Mouse (Mus musculus) heart, embryonic 16.5 days (tissue): Measurements from ENCODE around the gene Pex6. TPM values are rescaled to one million over a fixed set of nuclear protein-coding genes. Genes with fewer than 3 reads are reported as not detected.
"Not testable (repeated sequence)": the region's sequence is repeated elsewhere in the genome, so short reads cannot be mapped to it uniquely, and the experiment has no call there.

Experiments used
- ATAC-seq: fragments of 200-750 bp; cut with Nextera tagmentation; replicated peaks from 2 replicates; pipeline ENCODE4 v1.8.0; 2017; ENCODE audit warnings: moderate number of reproducible peaks; ENCODE audit not compliant: insufficient read depth, low FRiP score; ENCODE audit errors: extremely low read depth
- H3K27ac ChIP-seq: fragments of 300-500 bp; sonication (generic); 2 replicates; pipeline ENCODE4 v1.5.1; 2014; ENCODE audit warnings: mild to moderate bottlenecking, low read length, control low read depth, moderate library complexity
- H3K27me3 ChIP-seq: fragments of 300-500 bp; sonication (generic); 2 replicates; pipeline ENCODE4 v1.6.1; 2014; ENCODE audit warnings: low read length, mixed read lengths; ENCODE audit not compliant: control insufficient read depth, insufficient read depth
- H3K36me3 ChIP-seq: fragments of 300-500 bp; sonication (generic); 2 replicates; pipeline ENCODE4 v1.6.1; 2014; ENCODE audit not compliant: control insufficient read depth, insufficient read depth
- H3K4me1 ChIP-seq: fragments of 300-500 bp; sonication (generic); 2 replicates; pipeline ENCODE4 v1.6.1; 2014; ENCODE audit warnings: low read length, mixed read lengths; ENCODE audit not compliant: control insufficient read depth, insufficient read depth
- H3K4me2 ChIP-seq: fragments of 300-500 bp; sonication (generic); 2 replicates; pipeline ENCODE4 v1.6.1; 2014; ENCODE audit warnings: low read depth, mild to moderate bottlenecking, control low read depth, low read length
- H3K4me3 ChIP-seq: fragments of 300-500 bp; sonication (generic); 2 replicates; pipeline ENCODE4 v1.5.1; 2014; ENCODE audit warnings: mild to moderate bottlenecking, control low read depth, low read length
- H3K9ac ChIP-seq: fragments of 300-500 bp; sonication (generic); 2 replicates; pipeline ENCODE4 v1.6.1; 2014; ENCODE audit warnings: low read length, control low read depth
- H3K9me3 ChIP-seq: fragments of 300-500 bp; sonication (generic); replicated peaks from 2 replicates; pipeline ENCODE4 v1.6.1; 2016; ENCODE audit warnings: low read length; ENCODE audit not compliant: control insufficient read depth
- WGBS: fragments of 180-500 bp; shearing (Covaris S2); extraction: QIAGEN DNeasy Blood & Tissue Kit; methylation state at CpG from one replicate; pipeline ENCODE4 v1.1.7; 2014; 5-methylcytosine and 5-hydroxymethylcytosine counted together
- polyA plus RNA-seq: library from polyadenylated mRNA; unstranded; fragments of >200 nt; fragmentation: Nextera tagmentation; extraction: Ambion mirVana; gene quantifications from 2 replicates; pipeline ENCODE4 v1.2.1, GENCODE M21; 2015

The Pex6 gene
- polyA plus RNA-seq, 1 experiment from 2014 or later, result 13.3 TPM

DNA sequence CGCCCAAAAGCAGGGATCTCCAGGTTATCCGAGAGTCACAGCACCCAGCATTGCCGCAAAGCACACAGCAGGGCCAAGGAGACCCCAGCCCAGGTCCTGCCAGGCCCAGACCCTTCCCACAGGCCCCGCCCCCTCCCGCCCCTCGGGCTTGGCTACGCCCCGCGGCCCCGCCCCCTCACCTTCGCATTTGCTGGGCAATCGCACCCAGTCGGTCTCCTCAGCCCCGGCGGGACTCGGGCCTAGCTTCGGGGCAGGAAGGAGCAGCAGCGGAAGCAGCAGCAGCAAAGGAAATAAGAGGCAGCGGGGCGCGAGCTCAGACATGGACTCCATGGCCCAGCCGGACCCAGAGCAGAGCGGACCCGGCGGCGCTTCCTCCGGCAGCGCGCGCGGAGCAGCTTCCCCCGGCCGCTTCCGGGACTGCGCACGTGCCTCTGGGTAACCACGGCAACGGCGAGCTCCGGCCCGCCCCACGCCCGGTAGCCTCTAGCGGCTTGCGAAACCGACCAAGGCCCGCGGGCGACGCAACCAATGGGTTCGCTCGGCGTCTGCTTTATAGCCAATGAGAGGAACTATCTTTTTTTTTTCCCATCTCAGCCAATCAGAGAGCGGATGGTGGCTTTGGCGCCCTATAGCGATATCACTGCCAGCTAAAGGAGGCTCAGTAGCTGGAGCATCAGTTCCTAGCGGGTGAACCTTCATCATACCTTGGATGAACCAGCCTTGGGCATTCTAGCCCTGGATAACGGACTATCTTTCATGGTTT lies 40.7 kb downstream of the Pex6 start, which contains the start of gene Cnpy3:
TSS of gene Cnpy3 (minus strand) at position 421 of the 763 bp plus-strand sequence.
- peak; percentile 99 for ATAC-seq
- WGBS, result under 1% methylated on average over 57 of the region's 58 CpGs
- peak within 1 kb of the TSS; percentile 69 for H3K4me2 ChIP-seq
- peak within 1 kb of the TSS; percentile 84 for H3K9ac ChIP-seq
- peaks cover 9% of the 10 kb centered on the region for H3K4me1 ChIP-seq
- H3K36me3 ChIP-seq, result no peaks in the 10 kb centered on the region
- H3K9me3 ChIP-seq, result no peaks in the 10 kb centered on the region
- H3K27me3 ChIP-seq, result no peaks in the 10 kb centered on the region
- H3K27ac ChIP-seq, result peak within 1 kb of the TSS; percentile 90
- peak within 1 kb of the TSS; percentile 88 for H3K4me3 ChIP-seq

DNA sequence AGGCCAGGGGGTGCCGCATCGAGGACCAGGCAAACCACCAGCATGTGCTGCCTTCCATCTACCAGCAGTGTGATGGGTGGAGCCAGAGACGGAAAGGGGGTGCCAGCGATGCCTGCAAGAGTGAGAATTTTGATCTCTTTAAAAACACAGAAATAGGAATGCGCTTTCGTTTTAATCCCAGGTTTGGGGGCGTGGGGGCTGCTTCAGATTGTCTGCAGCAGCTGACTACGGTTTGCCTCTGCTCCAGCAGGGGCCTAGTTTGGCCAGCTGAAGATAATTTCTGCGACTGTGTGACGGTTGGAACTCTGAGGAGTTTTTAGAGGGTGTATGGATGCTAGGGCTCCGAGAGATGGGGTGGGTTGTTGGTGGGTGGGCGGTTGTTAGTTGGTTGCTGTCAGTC lies 47.5 kb downstream of the Pex6 start:
- 77% methylated on average over 12 of the region's 12 CpGs for WGBS
- Histone ChIP-seq H3K9me3 (no peaks in the 10 kb centered on the region), H3K4me3 (no peak overlapping the region), H3K9ac (no peak overlapping the region), H3K4me2 (no peak overlapping the region), H3K27me3 (no peaks in the 10 kb centered on the region), H3K36me3 (no peaks in the 10 kb centered on the region), H3K27ac (no peak overlapping the region), H3K4me1 (no peaks in the 10 kb centered on the region)
- no peak for ATAC-seq

DNA sequence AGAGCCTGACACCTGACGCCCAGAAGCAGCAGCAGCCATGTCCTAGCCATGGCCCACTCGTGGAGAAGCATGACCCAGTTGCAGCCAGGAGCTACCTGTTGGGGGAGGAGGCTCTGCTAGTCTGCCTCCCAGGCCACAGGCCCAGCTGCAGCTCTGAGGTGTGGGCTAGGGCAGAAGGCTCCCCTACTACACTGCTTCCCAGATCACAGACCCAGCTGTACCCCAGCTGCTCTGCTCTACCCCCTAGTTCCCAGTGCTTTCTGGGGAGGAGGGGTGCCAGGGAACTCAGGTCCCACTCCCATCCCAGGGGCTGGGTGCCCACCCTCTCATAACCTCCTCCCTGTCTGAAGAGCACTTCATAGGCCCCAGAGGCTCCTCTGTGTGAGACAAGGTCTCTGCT lies 52.3 kb downstream of the Pex6 start, which contains the start of gene Ptcra:
TSS of gene Ptcra (minus strand) at position 169 of the 400 bp plus-strand sequence.
- WGBS, result 57% methylated on average over 2 of the region's 2 CpGs
- no peaks in the 10 kb centered on the region for H3K4me1 ChIP-seq
- H3K27ac ChIP-seq, result no peak within 1 kb of the TSS
- ATAC-seq, result peak; percentile 59
- peak within 1 kb of the TSS; percentile 32; the same call in 1 of the 2 replicates for H3K4me3 ChIP-seq
- H3K27me3 ChIP-seq, result no peaks in the 10 kb centered on the region
- no peaks in the 10 kb centered on the region for H3K9me3 ChIP-seq
- no peaks in the 10 kb centered on the region for H3K36me3 ChIP-seq
- 0 out of 2 replicates have a peak within 1 kb of the TSS, but pooled peaks have one; percentile 15 for H3K4me2 ChIP-seq
- H3K9ac ChIP-seq, result no peak within 1 kb of the TSS

DNA sequence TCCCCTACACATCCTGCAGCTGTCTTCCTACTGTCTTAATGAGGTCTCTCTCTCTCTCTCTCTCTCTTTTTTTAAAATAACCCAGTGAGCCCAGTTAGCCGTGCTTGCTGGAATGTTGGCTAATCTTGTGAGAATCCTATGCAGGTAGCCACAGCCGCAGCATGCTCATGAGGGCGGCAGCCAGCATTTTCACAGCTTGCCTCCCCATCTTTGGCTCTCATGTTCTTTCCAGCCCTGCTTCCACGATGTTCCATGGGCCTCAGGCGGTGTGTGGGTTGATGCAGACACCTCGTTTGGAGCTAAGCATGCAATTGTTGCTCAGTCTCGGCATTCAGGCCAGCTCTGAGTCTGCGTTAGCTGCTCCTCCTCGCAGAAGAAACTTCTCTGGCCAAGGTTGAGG lies 53.7 kb downstream of the Pex6 start:
- not testable (repeated sequence) for H3K4me3 ChIP-seq, H3K9me3 ChIP-seq, H3K4me2 ChIP-seq, H3K27me3 ChIP-seq, ATAC-seq, H3K36me3 ChIP-seq, H3K9ac ChIP-seq, H3K4me1 ChIP-seq, H3K27ac ChIP-seq
- 54% methylated on average over 7 of the region's 9 CpGs for WGBS

DNA sequence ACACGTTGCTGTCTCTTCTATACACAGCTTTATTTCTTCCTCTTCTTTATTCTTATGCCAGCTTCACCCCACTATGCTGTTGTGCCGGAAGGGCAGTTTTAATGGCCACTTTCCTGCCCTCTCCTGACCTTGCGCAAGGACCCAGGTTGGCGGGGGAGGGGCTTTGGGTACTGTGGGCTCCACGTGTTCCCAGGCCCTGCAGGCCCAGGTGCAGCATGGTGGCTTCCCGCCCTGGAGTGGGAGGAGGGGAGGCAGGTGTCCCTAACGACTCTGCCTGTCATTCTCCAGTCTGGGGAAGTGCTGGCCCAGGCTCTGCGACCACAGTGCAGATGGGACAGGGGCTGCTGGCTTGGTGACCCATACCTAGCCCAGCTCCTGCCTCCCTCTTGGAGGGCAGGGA lies 56.6 kb downstream of the Pex6 start:
- Histone ChIP-seq H3K4me2 (no peak overlapping the region), H3K27ac (peak overlapping the region; percentile 58; the same call in 1 of the 2 replicates), H3K4me3 (no peak overlapping the region), H3K27me3 (no peaks in the 10 kb centered on the region), H3K9ac (no peak overlapping the region), H3K4me1 (peaks cover 5% of the 10 kb centered on the region), H3K36me3 (no peaks in the 10 kb centered on the region), H3K9me3 (no peaks in the 10 kb centered on the region)
- ATAC-seq, result no peak
- WGBS, result 46% methylated on average over 8 of the region's 8 CpGs

DNA sequence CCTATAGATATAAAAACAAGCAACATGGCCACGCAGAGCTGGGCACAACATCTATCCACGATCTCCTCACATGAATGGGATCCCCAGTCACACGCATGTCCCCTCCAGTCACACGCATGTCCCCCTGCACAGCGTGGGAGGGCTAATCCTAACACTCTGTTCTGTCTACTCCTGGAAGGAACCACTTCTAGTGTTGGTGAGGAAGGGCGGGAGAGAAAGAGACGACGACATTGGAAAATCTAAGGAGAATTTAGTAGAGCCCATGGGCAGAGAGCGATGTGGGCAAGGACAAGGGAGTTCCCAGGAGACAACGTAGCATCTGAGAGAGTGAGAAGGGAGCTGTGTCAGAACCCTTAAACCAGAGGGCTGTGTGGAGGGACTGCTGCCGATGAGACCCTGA lies 59.3 kb downstream of the Pex6 start:
- peaks cover 13% of the 10 kb centered on the region for H3K4me1 ChIP-seq
- WGBS, result 85% methylated on average over 11 of the region's 11 CpGs
- peaks cover 9% of the 10 kb centered on the region for H3K36me3 ChIP-seq
- H3K4me3 ChIP-seq, result no peak overlapping the region
- H3K27ac ChIP-seq, result no peak overlapping the region
- H3K4me2 ChIP-seq, result no peak overlapping the region
- no peak overlapping the region for H3K9ac ChIP-seq
- no peaks in the 10 kb centered on the region for H3K27me3 ChIP-seq
- no peaks in the 10 kb centered on the region for H3K9me3 ChIP-seq
- ATAC-seq, result no peak

DNA sequence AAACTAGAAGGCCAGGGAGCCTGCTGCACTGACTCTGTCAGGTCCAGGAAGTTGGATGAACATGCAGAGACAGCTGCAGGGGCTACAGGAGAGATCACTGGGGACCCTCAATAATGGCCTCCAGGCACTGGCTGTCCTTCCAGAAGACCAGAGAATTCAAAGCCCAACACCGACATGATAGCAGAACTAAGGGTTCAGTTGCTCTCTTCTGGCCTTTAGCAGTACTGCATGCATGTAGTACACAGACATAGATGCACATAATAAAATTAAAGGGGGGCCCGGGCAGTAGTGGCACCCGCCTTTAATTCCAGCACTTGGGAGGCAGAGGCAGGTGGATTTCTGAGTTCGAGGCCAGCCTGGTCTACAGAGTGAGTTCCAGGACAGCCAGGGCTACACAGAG lies 59.8 kb downstream of the Pex6 start:
- no peak overlapping the region for H3K4me2 ChIP-seq
- no peak overlapping the region for H3K9ac ChIP-seq
- peaks cover 13% of the 10 kb centered on the region for H3K4me1 ChIP-seq
- H3K36me3 ChIP-seq, result peaks cover 13% of the 10 kb centered on the region
- no peak overlapping the region for H3K4me3 ChIP-seq
- H3K27ac ChIP-seq, result no peak overlapping the region
- no peaks in the 10 kb centered on the region for H3K27me3 ChIP-seq
- H3K9me3 ChIP-seq, result no peaks in the 10 kb centered on the region
- 87% methylated on average over 4 of the region's 4 CpGs for WGBS
- ATAC-seq, result no peak

DNA sequence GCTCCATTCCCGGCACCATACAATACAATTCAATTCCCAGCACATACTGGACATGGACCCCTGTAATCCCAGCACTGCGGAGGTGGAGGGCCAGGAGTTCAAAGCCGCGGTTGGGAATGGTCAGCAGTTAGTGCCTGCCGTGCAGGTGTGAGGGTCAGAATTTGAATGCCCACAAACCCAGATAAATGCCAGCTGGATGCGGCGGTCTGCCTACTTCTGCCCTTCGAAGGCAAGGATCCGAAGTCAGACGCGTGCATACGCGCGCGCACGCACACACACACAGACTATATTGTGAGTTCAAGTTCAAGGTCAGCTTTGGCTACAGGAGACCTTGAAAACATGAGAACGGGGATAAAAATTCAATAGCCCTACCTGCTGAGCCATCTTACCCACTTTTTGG lies 60.4 kb downstream of the Pex6 start:
- H3K27me3 ChIP-seq, result no peaks in the 10 kb centered on the region
- peak overlapping the region; percentile 75 for H3K27ac ChIP-seq
- peaks cover 19% of the 10 kb centered on the region for H3K36me3 ChIP-seq
- peak overlapping the region; percentile 88 for H3K9ac ChIP-seq
- peak overlapping the region; percentile 71 for H3K4me3 ChIP-seq
- no peaks in the 10 kb centered on the region for H3K9me3 ChIP-seq
- 61% methylated on average over 17 of the region's 17 CpGs for WGBS
- peak overlapping the region; percentile 65 for H3K4me2 ChIP-seq
- no peak for ATAC-seq
- peaks cover 13% of the 10 kb centered on the region for H3K4me1 ChIP-seq

DNA sequence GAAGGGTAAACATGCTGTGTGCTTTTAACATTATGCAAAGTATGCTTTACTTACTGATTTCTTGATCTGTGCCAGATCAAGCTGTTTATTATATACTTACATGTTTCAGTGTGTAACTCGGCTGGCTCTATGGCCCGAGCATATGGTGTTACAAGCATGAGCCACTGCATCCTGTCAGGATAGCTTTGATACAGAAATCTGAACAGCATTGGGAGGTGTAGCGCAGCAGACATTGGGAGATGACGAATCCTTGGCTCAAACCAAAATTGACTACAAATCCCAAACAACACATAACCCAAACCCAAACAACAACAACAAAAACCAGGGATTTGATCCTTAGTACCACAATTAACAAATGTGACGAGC lies 60.8 kb downstream of the Pex6 start:
- H3K27me3 ChIP-seq, result no peaks in the 10 kb centered on the region
- peak overlapping the region; percentile 88 for H3K9ac ChIP-seq
- H3K4me2 ChIP-seq, result peak overlapping the region; percentile 65
- ATAC-seq, result no peak
- WGBS, result 4% methylated on average over 5 of the region's 5 CpGs
- peak overlapping the region; percentile 75 for H3K27ac ChIP-seq
- H3K4me3 ChIP-seq, result peak overlapping the region; percentile 71
- no peaks in the 10 kb centered on the region for H3K9me3 ChIP-seq
- H3K4me1 ChIP-seq, result peaks cover 13% of the 10 kb centered on the region
- peaks cover 20% of the 10 kb centered on the region for H3K36me3 ChIP-seq
